Mouse (Mus musculus) heart, embryonic 10.5 days (tissue): ENCODE results near the gene A26c2. TPM values are rescaled to one million over a fixed set of nuclear protein-coding genes. Genes with fewer than 3 reads are reported as not detected.

Source experiments
- DNase-seq: peaks from one replicate; pipeline ENCODE4 v3.0.0-alpha.2; 2017; ENCODE audit warnings: low spot score
- H3K27ac ChIP-seq: fragments of 300-500 bp; sonication (generic); 2 replicates; pipeline ENCODE4 v1.5.1; 2016; ENCODE audit warnings: mild to moderate bottlenecking
- H3K27me3 ChIP-seq: fragments of 300-500 bp; sonication (generic); 2 replicates; pipeline ENCODE4 v1.6.1; 2016; ENCODE audit warnings: mild to moderate bottlenecking; ENCODE audit not compliant: poor library complexity, insufficient read depth, severe bottlenecking
- H3K36me3 ChIP-seq: fragments of 300-500 bp; sonication (generic); 2 replicates; pipeline ENCODE4 v1.6.1; 2016; ENCODE audit warnings: mild to moderate bottlenecking, moderate library complexity
- H3K4me1 ChIP-seq: fragments of 300-500 bp; sonication (generic); 2 replicates; pipeline ENCODE4 v1.6.1; 2016; ENCODE audit warnings: mild to moderate bottlenecking
- H3K4me3 ChIP-seq: fragments of 300-500 bp; sonication (generic); 2 replicates; pipeline ENCODE4 v1.5.1; 2016; ENCODE audit warnings: mild to moderate bottlenecking, moderate library complexity
- H3K9me3 ChIP-seq: fragments of 300-500 bp; sonication (generic); 2 replicates; pipeline ENCODE4 v1.6.1; 2016; ENCODE audit warnings: mild to moderate bottlenecking, moderate library complexity
- WGBS: fragments of 180-500 bp; shearing (Covaris S2); methylation state at CpG from one replicate; pipeline ENCODE4 v1.1.7; 2016; 5-methylcytosine and 5-hydroxymethylcytosine counted together
- polyA plus RNA-seq: library from polyadenylated mRNA; unstranded; fragments of >200 nt; fragmentation: Nextera tagmentation; extraction: Ambion mirVana; gene quantifications from 2 replicates; pipeline ENCODE4 v1.2.1, GENCODE M21; 2016

A26c2 gene
- polyA plus RNA-seq: not detected in 2 replicates

GRCm38 (mm10) chr7:62823573-62823972, at the start of gene A26c2:
Gene A26c2, minus strand, starts transcription at chr7:62823673.
- no peaks in the 10 kb centered on the region for H3K36me3 ChIP-seq
- DNase-seq: no peak
- H3K27me3 ChIP-seq: no peaks in the 10 kb centered on the region
- no peak within 1 kb of the TSS for H3K27ac ChIP-seq
- H3K9me3 ChIP-seq: no peaks in the 10 kb centered on the region; the same call in 1 of the 2 replicates
- H3K4me1 ChIP-seq: no peaks in the 10 kb centered on the region
- 79% methylated on average over 7 of the region's 7 CpGs for WGBS
- H3K4me3 ChIP-seq: no peak within 1 kb of the TSS

GRCm38 (mm10) chr7:62851471-62851870, 28.0 kb upstream of the A26c2 start:
- Histone ChIP-seq H3K4me3 (no peak overlapping the region), H3K27me3 (no peaks in the 10 kb centered on the region), H3K9me3 (peaks cover 9% of the 10 kb centered on the region), H3K36me3 (no peaks in the 10 kb centered on the region), H3K4me1 (no peaks in the 10 kb centered on the region), H3K27ac (no peak overlapping the region)
- no peak for DNase-seq
